Mouse (Mus musculus) gastrocnemius, adult 2 months (tissue): ENCODE measurements at regions not wholly inside any gene's neighbourhood (a gene's known extent, or its start where the extent isn't known, plus 50 kb on each side); places are given as distances from the start of the nearest gene placed in this dataset.
A peak's percentile ranks its signal among the peaks of the same experiment; 100 is the strongest.

Experiments
- DNase-seq: peaks from one replicate; pipeline ENCODE4 v3.0.0; 2022
- H3K27ac ChIP-seq: fragments of 200-600 bp; 2 replicates; pipeline ENCODE4 v1.8.1; 2022; ENCODE audit warnings: mild to moderate bottlenecking
- H3K4me3 ChIP-seq: fragments of 200-600 bp; 2 replicates; pipeline ENCODE4 v1.8.1; 2022; ENCODE audit warnings: mild to moderate bottlenecking, moderate library complexity
- CTCF ChIP-seq: fragments of 200-600 bp; IDR thresholded peaks from 2 replicates; pipeline ENCODE4 v1.8.1; 2022; ENCODE audit warnings: antibody characterized with exemption, mild to moderate bottlenecking, moderate library complexity
- intact Hi-C: fragments of 180-260 bp; cut with DNase I; formaldehyde crosslinking; loops from one replicate; pipeline ENCODE4 v1.15.1; 2025

GRCm38 (mm10) chr1:177609683-177610082 lies 119.9 kb upstream of the 1700016C15Rik start:
- TF ChIP-seq CTCF: no peak
- intact Hi-C loops: no loop called here
- Histone ChIP-seq H3K4me3 (no peak overlapping the region), H3K27ac (no peak overlapping the region; the same call in 1 of the 2 replicates)
- DNase-seq: no peak

- Histone ChIP-seq H3K4me3 (no peak overlapping the region), H3K27ac (no peak overlapping the region)
- DNase-seq: no peak
- intact Hi-C loops: no loop called here
- TF ChIP-seq CTCF: no peak
Observed at GRCm38 (mm10) chr1:177610156-177610555, 119.5 kb upstream of the 1700016C15Rik start.

- Histone ChIP-seq H3K27ac (no peak overlapping the region), H3K4me3 (no peak overlapping the region)
- TF ChIP-seq CTCF: no peak
- no peak for DNase-seq
- intact Hi-C loops: no loop called here
Observed at GRCm38 (mm10) chr1:177612546-177612945, 117.1 kb upstream of the 1700016C15Rik start.

- Histone ChIP-seq H3K27ac (no peak overlapping the region), H3K4me3 (no peak overlapping the region)
- intact Hi-C loops: no loop called here
- TF ChIP-seq CTCF: no peak
- no peak for DNase-seq
Observed at GRCm38 (mm10) chr1:177615609-177616008, 114.0 kb upstream of the 1700016C15Rik start.

- no peak for TF ChIP-seq CTCF
- Histone ChIP-seq H3K4me3 (no peak overlapping the region), H3K27ac (no peak overlapping the region)
- intact Hi-C loops: no loop called here
- no peak for DNase-seq
Observed at GRCm38 (mm10) chr1:177616335-177617239, 113.0 kb upstream of the 1700016C15Rik start.

GRCm38 (mm10) chr1:177620501-177621099 lies 109.0 kb upstream of the 1700016C15Rik start:
- no peak overlapping the region for H3K4me3 ChIP-seq
- intact Hi-C loops: no loop called here
- TF ChIP-seq CTCF: peak; percentile 30; the same call in 1 of the 2 replicates
- DNase-seq: no peak
- no peak overlapping the region for H3K27ac ChIP-seq

- no peak for DNase-seq
- H3K27ac ChIP-seq: no peak overlapping the region
- H3K4me3 ChIP-seq: no peak overlapping the region
- intact Hi-C loops: no loop called here
- TF ChIP-seq CTCF: no peak
Observed at GRCm38 (mm10) chr1:177621854-177622590, 107.6 kb upstream of the 1700016C15Rik start.

- peak; percentile 69 for DNase-seq
- H3K4me3 ChIP-seq: no peak overlapping the region
- H3K27ac ChIP-seq: peak overlapping the region; percentile 80
- intact Hi-C loops: no loop called here
- no peak for TF ChIP-seq CTCF
Observed at GRCm38 (mm10) chr1:177623304-177623726, 106.3 kb upstream of the 1700016C15Rik start.

GRCm38 (mm10) chr1:177623735-177624134 lies 105.9 kb upstream of the 1700016C15Rik start:
- intact Hi-C loops: no loop called here
- DNase-seq: no peak
- Histone ChIP-seq H3K27ac (peak overlapping the region; percentile 80), H3K4me3 (no peak overlapping the region)
- TF ChIP-seq CTCF: no peak

GRCm38 (mm10) chr1:177627814-177628213 lies 101.8 kb upstream of the 1700016C15Rik start:
- intact Hi-C loops: no loop called here
- DNase-seq: no peak
- H3K27ac ChIP-seq: no peak overlapping the region
- no peak for TF ChIP-seq CTCF
- no peak overlapping the region for H3K4me3 ChIP-seq

- Histone ChIP-seq H3K4me3 (no peak overlapping the region), H3K27ac (no peak overlapping the region)
- no peak for DNase-seq
- TF ChIP-seq CTCF: no peak
- intact Hi-C loops: no loop called here
Observed at GRCm38 (mm10) chr1:177633966-177634602, 95.5 kb upstream of the 1700016C15Rik start.

- Histone ChIP-seq H3K4me3 (peak overlapping the region; percentile 19; the same call in 1 of the 2 replicates), H3K27ac (peak overlapping the region; percentile 74)
- DNase-seq: no peak
- no peak for TF ChIP-seq CTCF
- intact Hi-C loops: no loop called here
Observed at GRCm38 (mm10) chr1:177637061-177637460, 92.6 kb upstream of the 1700016C15Rik start.
